Mouse (Mus musculus) lung, adult 2 months (tissue): ENCODE measurements at regions not wholly inside any gene's neighbourhood (a gene's known extent, or its start where the extent isn't known, plus 50 kb on each side); places are given as distances from the start of the nearest gene placed in this dataset.
"Not testable (repeated sequence)": the region's sequence is repeated elsewhere in the genome, so short reads cannot be mapped to it uniquely, and the experiment has no call there.

Experiments
- DNase-seq: peaks from one replicate; pipeline ENCODE4 v3.0.0; 2022
- H3K4me1 ChIP-seq: fragments of 200-500 bp; 2 replicates; pipeline ENCODE4 v1.6.1; 2011; ENCODE audit warnings: low read length; ENCODE audit not compliant: control insufficient read depth, insufficient read depth
- H3K4me3 ChIP-seq: fragments of 200-500 bp; replicated peaks from 2 replicates; pipeline ENCODE3; 2011; ENCODE audit warnings: low read depth, mild to moderate bottlenecking, control low read depth, low read length; ENCODE audit errors: extremely low read depth
- CTCF ChIP-seq: fragments of 200-500 bp; IDR thresholded peaks from 2 replicates; pipeline ENCODE4 v1.5.1; 2011; ENCODE audit warnings: mild to moderate bottlenecking, low read length, control low read depth; ENCODE audit not compliant: insufficient read depth
- POLR2A ChIP-seq: fragments of 200-500 bp; IDR thresholded peaks from 2 replicates; pipeline ENCODE4 v1.6.1; 2011; ENCODE audit warnings: low read depth, mild to moderate bottlenecking, control low read depth, low read length, borderline replicate concordance; ENCODE audit errors: extremely low read depth
- WGBS: fragments of 180-500 bp; shearing (Covaris S2); methylation state at CpG from one replicate; pipeline ENCODE4 v1.1.7; 2018; 5-methylcytosine and 5-hydroxymethylcytosine counted together

GRCm38 (mm10) chr12:95466502-95467490 lies 225.2 kb upstream of the Flrt2 start:
- no peaks in the 10 kb centered on the region for H3K4me1 ChIP-seq
- TF ChIP-seq POLR2A: no peak
- no peak for TF ChIP-seq CTCF
- H3K4me3 ChIP-seq: no peak overlapping the region
- no peak for DNase-seq
- WGBS: 61% methylated on average over 12 of the region's 12 CpGs

DNA sequence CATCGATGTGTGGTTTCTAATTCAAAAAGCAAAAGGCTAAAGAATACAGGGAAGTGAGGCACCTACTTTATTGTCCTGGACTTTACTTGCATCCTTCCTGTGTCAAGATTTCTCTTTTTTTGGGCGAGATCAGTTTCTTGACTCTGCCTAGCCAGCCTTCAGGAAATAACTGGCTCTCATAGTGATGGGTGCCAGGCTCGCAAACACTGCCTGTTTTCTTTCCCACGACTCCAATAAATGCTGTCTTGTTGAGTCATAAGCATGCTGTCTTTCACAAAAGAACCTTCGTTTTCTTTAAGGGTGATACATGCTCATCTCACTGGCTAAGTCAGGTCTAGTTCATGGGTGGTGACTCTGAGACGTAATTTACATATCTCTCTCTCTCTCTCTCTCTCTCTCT lies 222.1 kb upstream of the Flrt2 start:
- no peak overlapping the region for H3K4me3 ChIP-seq
- TF ChIP-seq POLR2A: no peak
- TF ChIP-seq CTCF: no peak
- DNase-seq: no peak
- no peaks in the 10 kb centered on the region for H3K4me1 ChIP-seq
- WGBS: 53% methylated on average over 6 of the region's 6 CpGs

DNA sequence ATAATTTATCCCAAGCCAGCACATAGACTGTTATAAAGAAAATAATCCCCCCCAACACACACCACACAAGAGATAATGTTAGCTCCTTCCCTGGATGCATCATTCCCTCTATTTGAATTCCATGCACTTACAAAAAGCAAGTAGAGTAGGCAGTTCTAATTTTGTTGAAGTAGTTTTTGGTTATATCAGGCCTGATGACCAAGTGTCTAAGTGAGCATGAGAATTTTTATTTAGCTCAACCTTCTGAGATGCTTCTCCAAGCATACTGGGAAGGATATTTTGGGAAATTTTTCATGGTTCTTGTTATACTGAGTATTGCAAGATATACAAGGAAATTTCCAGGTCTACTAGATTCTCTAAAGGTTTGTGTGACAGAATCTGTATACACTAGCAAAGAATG lies 205.5 kb upstream of the Flrt2 start:
- Histone ChIP-seq H3K4me1 (no peaks in the 10 kb centered on the region), H3K4me3 (no peak overlapping the region)
- TF ChIP-seq CTCF: no peak
- TF ChIP-seq POLR2A: no peak

DNA sequence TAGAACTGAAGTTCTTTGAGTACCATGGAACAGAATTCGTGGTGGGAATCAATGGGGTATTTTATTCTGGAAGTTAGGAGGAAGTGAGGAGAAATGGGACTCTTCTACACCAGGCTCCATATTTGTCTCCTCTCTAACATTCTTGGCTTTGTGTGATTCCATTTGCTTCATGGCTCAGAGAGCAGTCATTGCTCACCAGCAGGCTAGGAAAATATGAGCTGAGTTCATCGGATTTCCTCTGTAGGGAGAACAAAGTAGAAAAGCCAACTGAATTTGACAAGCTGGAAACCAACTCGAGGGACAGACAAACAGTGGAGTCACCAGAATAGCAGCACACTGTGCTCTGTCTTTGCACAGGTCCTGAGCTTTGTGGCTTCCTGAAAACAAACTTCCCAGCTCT lies 203.7 kb upstream of the Flrt2 start:
- no peaks in the 10 kb centered on the region for H3K4me1 ChIP-seq
- WGBS: 46% methylated on average over 3 of the region's 3 CpGs
- H3K4me3 ChIP-seq: no peak overlapping the region
- no peak for DNase-seq
- TF ChIP-seq CTCF: no peak

More for the DNA sequence above, 205.5 kb upstream of the Flrt2 start:
- no peak for DNase-seq

- no peak for DNase-seq
- no peak overlapping the region for H3K4me3 ChIP-seq
- 62% methylated on average over 2 of the region's 2 CpGs for WGBS
- no peaks in the 10 kb centered on the region for H3K4me1 ChIP-seq
- TF ChIP-seq CTCF (no peak), POLR2A (no peak)
Observed at GRCm38 (mm10) chr12:95489374-95489773, 202.7 kb upstream of the Flrt2 start.

DNA sequence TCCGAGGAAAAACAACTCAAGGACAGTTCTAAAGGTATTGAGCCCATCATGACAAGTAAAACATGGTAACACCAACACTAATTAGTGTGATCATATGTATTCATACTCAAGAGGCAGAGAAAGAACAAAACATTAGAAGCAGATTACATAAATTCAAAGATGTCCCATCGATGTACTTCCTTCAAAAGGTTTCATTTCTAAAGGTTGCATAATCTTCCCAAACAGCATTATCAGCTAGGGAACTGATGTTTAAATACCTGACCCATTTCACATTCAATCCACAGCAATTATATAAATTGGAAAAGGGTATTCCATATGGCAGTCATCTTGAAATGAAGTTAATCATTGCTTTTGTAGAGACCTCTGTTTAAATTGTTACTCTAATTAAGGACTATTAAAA lies 202.2 kb upstream of the Flrt2 start:
- no peak for DNase-seq
- TF ChIP-seq CTCF (no peak), POLR2A (no peak)
- 68% methylated on average over 2 of the region's 2 CpGs for WGBS
- Histone ChIP-seq H3K4me1 (no peaks in the 10 kb centered on the region), H3K4me3 (no peak overlapping the region)

DNA sequence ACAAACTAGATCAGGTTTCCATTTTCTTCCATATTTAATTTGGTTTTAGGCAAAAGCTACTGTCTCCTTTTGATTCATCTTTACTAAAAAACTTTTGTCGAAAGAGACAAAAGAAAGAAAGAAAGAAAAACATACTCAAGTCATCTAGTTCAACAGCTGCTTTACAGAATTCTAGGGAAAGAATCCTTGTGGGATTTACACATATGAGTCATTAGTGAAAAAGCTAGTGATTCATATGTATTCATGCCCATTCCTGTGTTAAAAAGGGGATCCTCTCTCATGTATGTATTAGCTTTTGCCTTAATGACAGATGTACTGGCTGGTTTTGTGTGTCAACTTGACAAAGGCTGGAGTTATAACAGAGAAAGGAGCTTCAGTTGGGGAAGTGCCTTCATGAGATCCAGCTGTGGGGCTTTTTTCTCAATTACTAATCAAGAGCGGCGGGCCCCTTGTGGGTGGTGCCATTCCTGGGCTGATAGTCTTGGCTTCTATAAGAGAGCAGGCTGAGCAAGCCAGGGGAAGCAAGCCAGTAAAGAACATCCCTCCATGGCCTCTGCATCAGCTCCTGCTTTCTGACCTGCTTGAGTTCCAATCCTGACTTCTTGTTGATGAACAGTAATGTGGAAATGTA lies 200.1 kb upstream of the Flrt2 start:
- H3K4me3 ChIP-seq, H3K4me1 ChIP-seq, DNase-seq: not testable (repeated sequence)
- 57% methylated on average over 3 of the region's 3 CpGs for WGBS

- WGBS: 64% methylated on average over 3 of the region's 3 CpGs
- no peak for DNase-seq
- no peak overlapping the region for H3K4me3 ChIP-seq
- no peak for TF ChIP-seq POLR2A
- no peak for TF ChIP-seq CTCF
- no peaks in the 10 kb centered on the region for H3K4me1 ChIP-seq
Observed at GRCm38 (mm10) chr12:95501443-95501842, 190.6 kb upstream of the Flrt2 start.

- no peak for DNase-seq
- WGBS: 60% methylated on average over 2 of the region's 2 CpGs
- no peak overlapping the region for H3K4me3 ChIP-seq
- H3K4me1 ChIP-seq: no peaks in the 10 kb centered on the region
- TF ChIP-seq POLR2A (no peak), CTCF (no peak)
Observed at GRCm38 (mm10) chr12:95520008-95520407, 172.0 kb upstream of the Flrt2 start.

- no peak overlapping the region for H3K4me3 ChIP-seq
- no peak for TF ChIP-seq CTCF
- TF ChIP-seq POLR2A: no peak
- WGBS: 70% methylated on average over 3 of the region's 3 CpGs
Observed at GRCm38 (mm10) chr12:95522052-95522451, 170.0 kb upstream of the Flrt2 start.

More at GRCm38 (mm10) chr12:95522052-95522451, 170.0 kb upstream of the Flrt2 start:
- H3K4me1 ChIP-seq: no peaks in the 10 kb centered on the region
- no peak for DNase-seq
